Mouse (Mus musculus): ENCODE data around the gene Actr6. TPM values are rescaled to one million over a fixed set of nuclear protein-coding genes. Genes with fewer than 3 reads are reported as not detected.

The Actr6 gene
- total and polyA plus RNA-seq, 3 experiments: 14.4 to 414 (median 15.3) TPM

GRCm38 (mm10) chr10:89664977-89665645 lies 67.0 kb downstream of the Actr6 start:
- no peak for DNase-seq (ENCODE audit: low read depth, low spot score)
- TF ChIP-seq SIN3A (IDR thresholded peaks at IDR 0.05; ENCODE audit: low read length): no peak
- no peak for TF ChIP-seq ETS1 (IDR thresholded peaks at IDR 0.05; ENCODE audit: low read depth, low read length)
- no peak for TF ChIP-seq MAX (IDR thresholded peaks at IDR 0.05; ENCODE audit: low read length)
- Histone ChIP-seq H3K9me3 (replicated peaks; ENCODE audit: insufficient read depth, low read length) (no peaks in the 10 kb centered on the region), H3K36me3 (ENCODE audit: control insufficient read depth in 1 of 2, insufficient read depth in 2 of 2, low read length in 2 of 2) (peaks cover 0 to 8% of the 10 kb centered on the region in 2 experiments; a peak in 2 of 4 replicates), H3K4me3 (ENCODE audit: control insufficient read depth in 1 of 2, insufficient read depth in 1 of 2, low read depth in 2 of 2, low read length in 2 of 2) (no peak overlapping the region), H3K4me1 (ENCODE audit: control insufficient read depth in 1 of 2, insufficient read depth in 2 of 2, low read length in 2 of 2) (no peaks in the 10 kb centered on the region), H3K27ac (ENCODE audit: control insufficient read depth, low read depth, low read length) (no peak overlapping the region), H3K27me3 (ENCODE audit: control insufficient read depth in 1 of 2, insufficient read depth in 2 of 2, low read length in 2 of 2) (no peaks in the 10 kb centered on the region), H3K79me2 (ENCODE audit: control insufficient read depth, insufficient read depth, low read length, poor library complexity) (no peaks in the 10 kb centered on the region), H3K9ac (ENCODE audit: control insufficient read depth, low read depth, low read length, poor library complexity, severe bottlenecking) (no peak overlapping the region)

Other genes starting within 250 kb of the Actr6 start
- gene Nr1h4, start 198.7 kb downstream of the Actr6 start, total RNA-seq (2012; rRNA removed): not detected in 2 replicates
- not detected for gene Nr1h4, start 198.7 kb downstream of the Actr6 start, polyA plus RNA-seq (2012; ENCODE audit: insufficient read depth in 1 of 2, insufficient read length in 2 of 2, low read depth in 1 of 2, low replicate concordance in 2 of 2, missing spikeins in 1 of 2)
- not detected in 2 replicates for gene Slc17a8, start 111.0 kb downstream of the Actr6 start, total RNA-seq (2012; rRNA removed)
- not detected for gene Slc17a8, start 111.0 kb downstream of the Actr6 start, polyA plus RNA-seq (2012; ENCODE audit: insufficient read depth in 1 of 2, insufficient read length in 2 of 2, low read depth in 1 of 2, low replicate concordance in 2 of 2, missing spikeins in 1 of 2)
- 19.8 and 21.8 TPM in 2 replicates for gene Scyl2, start 46.0 kb downstream of the Actr6 start, total RNA-seq (2012; rRNA removed)
- 10 to 100 TPM in 1 of 2 experiments, not detected in 1; 27.9 TPM for gene Scyl2, start 46.0 kb downstream of the Actr6 start, polyA plus RNA-seq (2012; ENCODE audit: insufficient read depth in 1 of 2, insufficient read length in 2 of 2, low read depth in 1 of 2, low replicate concordance in 2 of 2, missing spikeins in 1 of 2)
- 26.0 and 29.4 TPM in 2 replicates for gene Uhrf1bp1l, start 12.7 kb upstream of the Actr6 start, total RNA-seq (2012; rRNA removed)
- gene Uhrf1bp1l, start 12.7 kb upstream of the Actr6 start, polyA plus RNA-seq (2012; ENCODE audit: insufficient read depth in 1 of 2, insufficient read length in 2 of 2, low read depth in 1 of 2, low replicate concordance in 2 of 2, missing spikeins in 1 of 2): 10 to 100 TPM; 23.7 to 44.8 TPM
- not detected in 2 replicates for gene Anks1b, start 141.2 kb upstream of the Actr6 start, total RNA-seq (2012; rRNA removed)
- not detected for gene Anks1b, start 141.2 kb upstream of the Actr6 start, polyA plus RNA-seq (2012; ENCODE audit: insufficient read depth in 1 of 2, insufficient read length in 2 of 2, low read depth in 1 of 2, low replicate concordance in 2 of 2, missing spikeins in 1 of 2)